Mouse (Mus musculus) skeletal muscle tissue, adult 2 months (tissue): Measurements from ENCODE around the gene Grip2.

Experiments
- DNase-seq: peaks from one replicate; pipeline ENCODE4 v3.0.0-alpha.2; 2012; ENCODE audit warnings: low read depth, low spot score

Gene Grip2

DNA sequence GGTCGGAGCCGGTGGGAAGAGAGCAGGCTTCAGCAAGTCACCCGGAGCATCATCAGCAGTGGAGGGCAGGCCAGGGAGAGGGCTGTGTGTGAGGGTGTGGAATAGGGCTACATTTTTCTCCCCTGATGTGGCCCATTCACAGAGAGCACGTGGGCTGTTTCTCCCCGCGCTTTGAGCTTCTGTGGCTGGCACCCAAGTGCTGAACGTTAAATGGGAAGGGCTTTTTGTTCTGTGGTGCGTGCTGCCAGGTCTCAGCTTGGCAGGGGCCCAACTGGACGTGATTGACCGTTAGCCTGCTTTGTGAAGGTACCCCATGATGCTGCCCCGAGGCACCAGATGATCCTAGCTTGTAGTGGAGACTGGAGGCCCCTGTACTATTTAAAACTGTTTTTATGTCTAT, 94.9 kb downstream of the Grip2 start:
- no peak for DNase-seq

DNA sequence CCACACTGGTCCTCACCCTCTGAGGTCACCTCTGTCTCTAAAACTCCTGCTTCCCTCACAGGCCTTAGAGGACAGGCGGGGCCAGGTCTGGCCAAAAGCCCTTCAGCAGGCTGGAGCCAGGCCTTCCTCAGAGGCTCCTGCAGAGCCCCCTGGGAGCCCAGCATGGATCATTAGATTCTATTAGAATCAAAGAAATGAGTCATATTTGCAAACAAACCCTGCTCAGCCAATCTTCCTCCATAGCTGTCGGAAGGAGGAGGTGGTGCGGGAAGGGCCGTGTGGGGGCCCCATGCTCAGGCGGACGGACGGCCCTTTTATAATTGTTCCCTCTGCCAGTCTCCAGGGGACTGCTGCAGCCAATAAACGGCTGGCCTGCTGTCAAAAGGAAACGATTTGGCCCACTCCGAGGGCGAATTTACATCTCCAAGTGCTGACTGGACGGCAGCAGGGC, 97.3 kb downstream of the Grip2 start:
- peak; percentile 94 for DNase-seq

DNA sequence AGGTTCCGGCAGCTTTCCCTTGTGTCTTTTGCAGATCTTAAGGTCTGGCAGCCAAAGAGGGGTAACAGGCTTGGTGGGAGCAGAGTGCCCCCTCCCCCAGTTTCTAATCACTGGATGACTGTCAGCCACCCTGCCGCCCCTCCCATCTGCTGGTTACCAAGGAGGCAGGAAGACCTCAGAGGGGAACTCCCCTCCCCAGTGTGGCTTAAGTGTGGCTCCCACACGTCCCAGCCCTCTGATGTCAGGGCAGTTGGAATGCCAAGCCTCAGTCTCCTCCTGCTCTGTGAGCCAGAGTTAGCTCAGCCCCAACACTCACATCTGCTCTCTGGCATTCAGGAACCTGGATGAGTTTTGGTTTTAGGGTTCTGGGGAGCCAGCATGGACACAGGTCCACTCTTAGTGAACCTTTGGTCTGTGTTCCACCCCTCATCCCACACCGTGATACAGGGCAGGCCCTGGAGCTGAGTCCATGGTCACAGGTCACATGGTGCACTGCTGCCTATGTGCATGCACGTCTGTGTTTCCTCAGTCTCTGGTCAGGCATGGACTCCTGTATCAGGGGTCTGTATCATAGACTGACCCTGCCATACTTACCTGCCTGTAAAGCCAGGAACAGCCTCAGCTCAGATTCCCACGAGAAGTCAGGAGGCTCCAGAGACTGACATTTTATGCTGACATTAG, 98.0 kb downstream of the Grip2 start:
- DNase-seq: peak; percentile 42

DNA sequence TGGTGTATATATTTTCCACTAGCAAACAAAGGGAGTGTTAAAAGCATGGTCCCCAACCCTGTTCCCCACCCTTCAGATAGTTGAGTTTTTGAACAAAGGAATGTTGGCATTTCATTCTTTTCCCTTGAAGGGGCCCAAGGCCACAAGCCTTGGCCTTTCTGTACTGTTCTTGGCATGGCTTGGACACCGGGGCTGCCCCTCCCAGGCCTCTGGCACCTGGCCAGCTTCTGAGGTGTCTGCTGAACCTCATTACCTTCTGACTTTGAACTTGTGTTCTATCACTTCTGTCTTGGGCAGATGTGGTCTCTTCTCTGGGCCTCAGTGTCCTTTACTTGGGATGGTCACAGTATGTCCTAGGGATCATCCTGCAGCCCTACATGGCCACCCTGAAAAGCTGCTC, 99.7 kb downstream of the Grip2 start:
- DNase-seq: no peak

DNA sequence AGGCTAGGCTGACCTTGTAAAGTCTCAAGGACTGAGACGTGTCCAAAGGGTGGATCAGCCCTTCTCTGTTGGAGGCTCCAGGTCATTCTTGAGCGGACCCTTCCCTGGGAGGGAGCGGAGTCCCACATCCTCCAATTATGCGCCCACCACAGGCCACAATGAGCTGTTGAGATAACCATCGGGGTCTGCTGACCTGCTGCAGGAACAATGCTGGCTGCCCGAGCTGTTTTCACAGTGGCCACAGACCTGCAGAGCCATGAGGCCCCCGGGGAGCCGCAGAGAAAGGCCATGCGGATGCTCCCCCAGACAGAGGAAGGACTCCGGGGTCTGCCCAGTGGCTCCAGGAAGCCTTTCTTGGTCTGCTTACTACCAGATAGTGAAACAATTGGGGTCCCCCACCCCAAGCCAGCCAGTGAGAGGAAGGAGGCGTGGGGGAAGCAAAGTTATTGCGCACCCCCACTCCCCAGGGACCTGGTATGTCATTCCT, 105.8 kb downstream of the Grip2 start:
- DNase-seq: no peak

DNA sequence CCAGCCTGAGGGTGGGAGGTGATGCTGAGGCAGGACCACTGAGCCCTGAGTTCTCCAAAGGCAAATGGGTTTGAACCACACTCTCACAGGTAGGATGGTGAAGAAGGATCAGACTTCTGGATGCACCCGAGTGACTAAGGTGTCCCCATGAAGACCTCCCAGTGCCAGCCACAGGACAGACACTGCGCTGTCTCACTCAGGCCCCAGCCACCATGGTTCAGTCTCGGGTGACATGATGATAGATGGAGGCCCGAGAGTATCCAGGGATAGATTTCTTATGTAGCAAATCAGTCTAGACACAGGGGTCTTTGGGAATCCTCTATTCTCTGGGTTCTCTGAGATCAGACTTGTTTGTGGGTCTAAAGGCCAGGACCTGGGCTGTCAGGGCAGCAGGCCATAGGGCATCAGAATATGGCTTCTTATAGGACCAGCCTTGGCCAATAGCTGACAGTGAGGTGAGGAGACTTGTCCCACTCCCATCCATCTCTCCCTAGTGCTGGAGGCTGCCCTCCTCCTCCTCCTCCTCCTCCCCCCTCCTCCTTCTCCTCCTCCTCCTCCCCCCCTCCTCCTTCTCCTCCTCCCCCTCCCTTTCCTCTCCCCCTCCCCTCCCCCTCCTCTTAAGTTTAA, 106.3 kb downstream of the Grip2 start:
- DNase-seq: no peak

DNA sequence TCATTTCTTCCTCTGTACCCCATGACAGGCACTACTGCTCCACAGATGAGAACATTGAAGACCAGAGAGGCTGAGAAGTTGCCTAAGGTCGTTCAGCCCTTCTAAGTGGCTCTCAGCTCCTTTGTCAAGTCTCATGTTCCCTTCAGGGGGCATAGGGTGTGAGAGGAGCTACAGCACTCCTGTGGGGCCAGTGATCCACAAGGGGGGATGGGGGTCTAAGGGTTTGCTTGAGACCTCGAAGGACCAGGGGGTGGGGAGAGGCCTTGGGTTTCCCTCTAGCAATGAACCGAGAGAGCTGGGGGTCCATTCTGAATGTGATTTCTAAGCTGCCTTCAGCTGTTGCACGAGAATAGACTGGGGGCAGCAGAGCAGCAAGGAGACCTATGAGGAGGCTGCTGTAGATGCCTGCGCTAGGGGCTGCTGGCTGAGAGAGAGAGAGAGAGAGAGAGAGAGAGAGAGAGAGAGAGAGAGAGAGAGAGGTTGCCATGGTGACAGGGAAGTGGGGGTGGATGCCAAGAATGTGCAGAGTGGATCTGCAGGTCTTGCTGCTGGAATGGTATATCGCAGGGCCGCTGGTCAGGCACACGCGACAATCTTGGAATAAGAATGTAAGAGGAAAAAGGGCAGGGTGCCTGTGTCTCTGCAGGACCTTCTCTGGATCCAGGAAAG, 107.1 kb downstream of the Grip2 start:
- no peak for DNase-seq

DNA sequence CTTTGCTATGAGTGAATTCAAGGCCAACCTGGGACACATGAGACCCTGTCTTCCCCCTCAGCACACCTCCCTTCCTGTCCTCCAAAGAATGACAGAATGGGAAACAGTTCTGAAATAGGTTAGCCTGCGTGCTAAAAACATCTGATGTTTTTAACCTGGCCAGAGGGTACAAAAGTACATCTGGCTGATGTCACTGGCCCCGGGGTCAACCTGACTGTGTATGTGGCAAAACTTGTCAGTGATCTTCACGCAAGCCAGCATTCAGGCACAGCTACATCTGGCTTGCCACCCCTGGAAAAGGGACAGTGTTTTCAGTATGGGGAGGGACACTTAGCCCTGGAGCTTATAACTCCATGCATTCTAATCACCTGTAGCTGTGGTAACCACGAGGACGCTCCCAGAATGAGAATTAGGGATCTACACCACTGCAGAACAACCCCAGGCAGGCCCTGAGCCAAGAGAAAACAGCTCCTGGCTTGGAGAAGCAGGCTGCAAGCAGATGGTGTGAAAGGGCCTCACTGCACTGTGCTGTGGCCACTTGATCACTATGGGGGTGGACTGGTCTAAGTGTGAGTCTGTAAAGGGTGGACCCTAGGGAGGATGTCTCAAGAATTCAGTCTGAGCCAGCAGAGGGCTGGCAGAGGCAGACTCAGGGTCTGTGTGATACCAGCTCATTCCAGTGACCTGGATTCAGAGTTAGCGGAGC, 107.9 kb downstream of the Grip2 start:
- DNase-seq: no peak

DNA sequence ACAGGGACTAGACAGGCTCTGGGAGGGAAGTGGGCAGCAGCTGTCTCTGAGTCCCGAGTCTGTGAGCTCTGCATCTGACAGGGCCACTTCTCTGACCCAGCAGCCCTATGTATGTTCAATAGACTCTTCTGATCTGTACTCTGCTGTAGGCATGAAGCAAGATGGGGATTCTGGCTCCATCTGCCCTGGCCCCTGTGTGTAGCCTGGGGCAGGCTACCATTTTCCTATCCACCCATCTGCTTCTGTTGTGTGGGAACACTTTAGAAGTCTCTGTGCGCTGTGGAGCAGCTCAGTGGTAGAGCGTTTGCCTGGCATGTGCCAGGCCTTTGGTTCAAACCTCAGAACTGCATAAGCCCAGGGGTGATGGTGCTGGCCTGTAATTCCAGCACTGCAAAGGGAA, 108.4 kb downstream of the Grip2 start:
- DNase-seq: no peak

DNA sequence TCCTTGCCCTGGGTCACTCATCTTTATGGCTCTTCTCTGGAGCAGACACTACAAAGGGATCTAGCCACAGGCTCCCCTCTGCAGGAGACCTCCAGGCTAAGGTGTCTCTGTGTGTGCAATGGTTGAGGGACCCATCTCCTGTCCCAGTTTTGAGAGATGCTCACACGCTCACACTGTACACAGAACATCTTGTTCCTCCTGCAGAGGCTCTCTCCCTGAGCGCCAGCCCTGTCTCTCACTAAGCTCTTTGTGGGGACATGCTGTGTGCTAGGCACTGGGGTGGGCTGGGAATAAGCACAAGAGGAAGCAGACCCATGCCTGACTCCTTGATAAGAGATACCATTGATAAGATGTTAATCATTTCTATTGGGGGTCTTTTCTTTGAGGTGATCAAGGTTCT, 109.0 kb downstream of the Grip2 start:
- DNase-seq: no peak

DNA sequence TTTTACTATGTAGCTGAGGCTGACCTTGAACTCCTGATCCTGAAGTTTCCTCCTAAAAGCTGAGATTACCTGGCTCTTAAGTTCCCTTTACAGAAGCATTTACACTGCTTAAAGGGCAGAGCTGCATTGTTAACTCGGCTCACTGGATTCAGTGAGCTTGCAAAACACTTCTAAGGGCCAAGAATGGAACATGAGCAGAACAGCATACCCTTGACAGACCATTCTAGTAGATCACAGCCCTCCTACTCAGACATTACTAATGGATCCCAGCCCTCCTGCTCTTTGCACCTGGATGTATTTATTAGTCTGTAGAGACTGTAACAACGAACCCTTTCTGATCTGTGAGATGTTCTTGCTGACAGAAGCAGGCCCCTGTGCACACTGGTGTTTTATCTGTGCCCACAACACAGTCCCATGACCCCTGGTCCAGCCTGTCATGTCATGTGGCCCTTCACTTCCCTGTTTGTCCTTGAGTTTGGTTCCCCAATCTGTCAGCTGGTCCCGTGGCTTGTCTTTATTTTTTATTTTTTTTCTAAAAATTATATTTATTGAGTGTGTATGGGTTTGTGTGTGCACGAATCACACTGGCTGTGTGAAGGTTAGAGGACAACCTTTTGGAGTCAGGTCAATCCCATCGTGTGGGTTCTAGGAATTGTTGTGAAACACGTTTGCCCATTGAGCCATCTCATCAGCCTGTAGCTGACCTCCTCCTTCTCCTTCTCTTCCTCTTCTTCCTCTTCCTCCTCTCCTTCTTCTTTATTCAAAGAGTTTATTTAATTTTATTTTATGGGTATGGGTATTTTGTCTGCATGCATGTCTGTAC, 110.9 kb downstream of the Grip2 start:
- DNase-seq: no peak

DNA sequence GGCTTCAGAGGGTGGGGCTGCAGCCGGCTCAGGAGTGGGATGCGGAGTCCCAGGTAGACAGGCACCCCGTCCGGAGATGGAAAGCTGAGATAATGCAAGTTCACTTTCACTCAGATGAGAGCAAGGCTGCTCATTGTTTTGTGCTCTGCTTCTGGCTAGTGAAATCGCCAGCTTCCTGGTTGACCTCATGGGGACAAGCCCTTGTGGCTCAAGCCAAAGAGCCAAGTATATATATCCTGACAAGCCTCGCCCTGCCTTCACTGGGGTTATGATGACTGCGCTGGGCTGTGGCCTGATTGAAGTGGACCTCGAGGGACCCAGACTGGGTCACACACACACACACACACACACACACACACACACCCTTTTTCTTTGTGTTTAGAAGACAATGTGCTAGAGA, 112.0 kb downstream of the Grip2 start:
- peak; percentile 71 for DNase-seq

DNA sequence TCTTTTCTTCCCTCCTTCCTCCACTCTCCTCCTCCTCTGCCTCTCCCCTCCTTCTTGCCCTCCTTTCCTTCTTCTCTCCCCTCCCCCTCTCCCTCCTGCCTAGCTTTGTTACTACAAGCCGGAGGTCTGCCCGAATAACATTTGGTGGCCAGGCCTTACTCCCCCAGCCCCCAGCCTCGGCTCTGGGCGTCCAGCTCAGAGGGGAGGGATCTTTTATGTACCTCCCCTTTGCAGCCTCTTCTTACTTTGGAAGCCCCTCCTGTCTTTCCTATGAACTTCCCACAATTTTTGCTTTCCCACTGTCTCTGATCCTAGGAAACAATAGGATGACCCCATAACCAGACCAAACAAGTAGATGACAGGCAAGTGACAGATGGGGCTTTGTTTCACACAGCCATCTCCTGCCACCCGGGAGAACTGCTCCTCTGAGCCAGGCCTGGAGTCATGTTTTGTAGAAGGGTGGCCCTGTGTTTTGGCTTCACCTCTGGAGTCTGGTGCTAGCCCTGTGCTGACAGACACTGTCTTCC, 113.6 kb downstream of the Grip2 start:
- DNase-seq: no peak

DNA sequence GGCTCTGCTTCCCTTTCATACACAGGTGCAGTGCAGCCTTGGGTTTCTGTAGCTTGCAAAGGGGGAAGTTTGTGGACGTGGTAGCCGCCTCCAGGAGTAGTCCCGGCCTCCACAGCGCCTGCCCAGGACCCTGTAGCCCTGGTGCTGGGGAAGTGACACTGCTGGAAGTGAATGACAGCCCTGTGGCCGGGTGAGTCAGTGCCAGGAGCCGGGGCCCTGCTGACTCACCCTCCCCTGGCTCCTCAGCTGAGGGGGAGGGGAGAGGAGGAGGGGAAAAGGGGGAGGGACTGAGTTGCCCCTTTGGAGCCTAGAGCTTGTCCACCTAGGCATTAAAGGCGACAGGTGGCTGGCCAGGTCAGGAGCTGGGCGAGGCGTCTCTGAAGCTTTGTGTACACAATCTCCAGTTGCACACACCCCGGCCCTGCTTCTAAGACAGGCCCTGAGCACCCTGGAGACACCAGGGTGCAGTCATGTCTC, 114.2 kb downstream of the Grip2 start:
- peak; percentile 77 for DNase-seq

DNA sequence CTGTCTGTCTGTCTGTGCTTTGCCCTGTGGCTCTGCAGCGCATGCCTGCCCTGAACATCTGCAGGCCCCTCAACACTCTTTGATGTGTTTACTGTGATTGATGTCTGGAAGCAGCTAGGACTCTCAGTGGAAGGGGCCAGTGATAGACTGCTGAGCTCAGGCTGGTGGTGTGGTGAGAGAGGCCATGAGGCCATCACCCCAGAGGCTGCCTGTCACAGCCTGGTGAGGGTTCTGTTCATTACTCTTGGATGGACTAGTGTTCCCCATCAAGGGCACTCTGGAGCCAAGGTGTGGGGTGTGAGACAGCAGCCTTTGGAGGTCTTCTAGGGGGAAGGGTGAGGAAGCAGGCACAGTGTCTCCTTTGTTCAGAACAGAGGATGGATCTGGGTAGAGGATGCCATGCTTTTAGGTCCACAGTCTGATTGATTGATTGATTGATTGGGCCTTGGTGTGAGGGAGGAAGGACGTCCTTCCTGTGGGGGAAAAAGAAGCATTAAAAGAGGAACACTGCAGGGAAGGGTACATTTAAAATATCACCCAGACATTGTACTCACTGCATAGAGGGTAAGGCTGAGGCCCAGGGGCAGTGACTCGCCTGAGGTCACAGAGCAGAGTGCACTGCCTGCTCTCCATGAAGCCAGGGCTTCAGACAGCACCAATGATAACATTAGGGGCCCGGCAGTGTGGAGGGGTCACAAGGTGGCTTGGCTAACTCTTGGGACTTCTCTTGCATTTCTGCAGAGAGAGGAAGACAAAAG, 114.8 kb downstream of the Grip2 start:
- DNase-seq: no peak
